Mouse (Mus musculus) heart, embryonic 15.5 days (tissue): Measurements from ENCODE around the gene Olfr1135. TPM values are rescaled to one million over a fixed set of nuclear protein-coding genes. Genes with fewer than 3 reads are reported as not detected.

Experiments used
- ATAC-seq: fragments of 200-750 bp; cut with Nextera tagmentation; replicated peaks from 2 replicates; pipeline ENCODE4 v1.8.0; 2017; ENCODE audit warnings: low read depth, moderate TSS enrichment; ENCODE audit not compliant: insufficient number of reproducible peaks, insufficient read depth, low FRiP score
- H3K27ac ChIP-seq: fragments of 300-500 bp; sonication (generic); 2 replicates; pipeline ENCODE4 v1.5.1; 2015; ENCODE audit warnings: mild to moderate bottlenecking, inconsistent platforms
- H3K27me3 ChIP-seq: fragments of 300-500 bp; sonication (generic); 2 replicates; pipeline ENCODE4 v1.6.1; 2015; ENCODE audit warnings: inconsistent platforms
- H3K36me3 ChIP-seq: fragments of 300-500 bp; sonication (generic); 2 replicates; pipeline ENCODE4 v1.6.1; 2015; ENCODE audit warnings: mild to moderate bottlenecking, inconsistent platforms
- H3K4me1 ChIP-seq: fragments of 300-500 bp; sonication (generic); replicated peaks from 2 replicates; pipeline ENCODE4 v1.6.1; 2015; ENCODE audit warnings: inconsistent platforms
- H3K4me2 ChIP-seq: fragments of 300-500 bp; sonication (generic); 2 replicates; pipeline ENCODE4 v1.6.1; 2015; ENCODE audit warnings: inconsistent platforms, mild to moderate bottlenecking, moderate library complexity
- H3K4me3 ChIP-seq: fragments of 300-500 bp; sonication (generic); 2 replicates; pipeline ENCODE4 v1.5.1; 2015; ENCODE audit warnings: mild to moderate bottlenecking, inconsistent platforms
- H3K9ac ChIP-seq: fragments of 300-500 bp; sonication (generic); 2 replicates; pipeline ENCODE4 v1.6.1; 2015; ENCODE audit warnings: mild to moderate bottlenecking, inconsistent platforms
- H3K9me3 ChIP-seq: fragments of 300-500 bp; sonication (generic); replicated peaks from 2 replicates; pipeline ENCODE4 v1.6.1; 2016; ENCODE audit warnings: inconsistent platforms
- WGBS: fragments of 180-500 bp; shearing (Covaris S2); methylation state at CpG from one replicate; pipeline ENCODE4 v1.1.7; 2015; ENCODE audit warnings: mixed read lengths; 5-methylcytosine and 5-hydroxymethylcytosine counted together
- polyA plus RNA-seq: library from polyadenylated mRNA; unstranded; fragments of >200 nt; fragmentation: Nextera tagmentation; extraction: Ambion mirVana; gene quantifications from 2 replicates; pipeline ENCODE4 v1.2.1, GENCODE M21; 2015

The Olfr1135 gene
- polyA plus RNA-seq = not detected in 2 replicates

DNA sequence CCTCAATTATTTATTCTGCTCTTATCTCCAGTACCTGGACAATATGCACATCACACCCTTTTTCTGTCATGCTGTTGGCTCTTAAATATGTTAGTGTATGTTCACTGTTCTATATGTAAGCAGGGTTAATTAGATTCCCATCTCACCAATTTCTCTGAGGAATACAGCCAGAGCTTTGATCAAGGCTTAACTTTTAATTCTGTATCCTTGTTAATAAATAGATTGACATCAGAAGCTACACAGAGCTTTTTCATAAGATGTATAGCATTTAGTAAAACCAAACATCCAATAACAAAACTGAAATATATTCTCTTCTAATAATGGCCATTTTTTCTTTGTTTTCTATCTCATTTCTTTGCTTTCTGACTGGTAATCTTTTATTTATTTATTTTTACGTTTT is at the start of gene Olfr1135:
Gene Olfr1135 (minus strand): TSS at position 101 of the 400 bp plus-strand sequence.
- no peak for ATAC-seq
- 12% methylated on average over 1 of the region's 1 CpGs for WGBS
- H3K4me2 ChIP-seq = no peak within 1 kb of the TSS

DNA sequence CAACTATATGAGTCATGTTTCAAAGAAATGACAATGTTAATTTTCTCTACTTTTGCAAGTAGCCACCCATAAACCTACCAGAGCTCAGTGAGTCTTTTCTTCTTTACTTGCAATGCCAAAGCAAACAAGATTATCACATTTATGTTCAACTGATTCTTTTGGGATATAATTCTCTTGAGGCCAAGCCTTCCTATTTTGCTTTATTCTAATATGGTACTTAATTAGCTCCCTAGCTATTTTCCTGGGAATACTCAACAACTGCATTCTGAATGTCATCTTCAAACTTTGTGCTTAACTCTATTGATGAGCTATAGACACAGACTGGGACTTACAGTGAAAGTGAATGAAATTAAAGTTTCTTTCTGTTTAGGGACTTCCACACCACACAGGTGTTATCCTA is 39.6 kb upstream of the Olfr1135 start, which contains the start of gene Olfr1137:
Gene Olfr1137 (minus strand): TSS at position 101 of the 400 bp plus-strand sequence.
- ATAC-seq = no peak
- Histone ChIP-seq H3K9ac (no peak within 1 kb of the TSS), H3K36me3 (no peaks in the 10 kb centered on the region)

More for the DNA sequence above, at the start of gene Olfr1135:
- Histone ChIP-seq H3K36me3 (no peaks in the 10 kb centered on the region), H3K27me3 (no peaks in the 10 kb centered on the region), H3K9ac (no peak within 1 kb of the TSS), H3K4me1 (no peaks in the 10 kb centered on the region), H3K4me3 (no peak within 1 kb of the TSS), H3K27ac (no peak within 1 kb of the TSS), H3K9me3 (no peaks in the 10 kb centered on the region)

GRCm38 (mm10) chr2:87693847-87694246 is 20.4 kb upstream of the Olfr1135 start, which contains the start of gene Olfr1136:
TSS of gene Olfr1136 (minus strand) at chr2:87693947.
- H3K36me3 ChIP-seq = no peaks in the 10 kb centered on the region
- H3K9ac ChIP-seq = no peak within 1 kb of the TSS
- no peak for ATAC-seq
- H3K4me3 ChIP-seq = no peak within 1 kb of the TSS
- H3K4me2 ChIP-seq = no peak within 1 kb of the TSS
- H3K9me3 ChIP-seq = no peaks in the 10 kb centered on the region
- no peaks in the 10 kb centered on the region for H3K4me1 ChIP-seq
- H3K27me3 ChIP-seq = no peaks in the 10 kb centered on the region
- H3K27ac ChIP-seq = no peak within 1 kb of the TSS

More for the DNA sequence above, 39.6 kb upstream of the Olfr1135 start, which contains the start of gene Olfr1137:
- H3K4me2 ChIP-seq = no peak within 1 kb of the TSS
- H3K27me3 ChIP-seq = no peaks in the 10 kb centered on the region
- no peaks in the 10 kb centered on the region for H3K9me3 ChIP-seq
- no peak within 1 kb of the TSS for H3K27ac ChIP-seq
- H3K4me3 ChIP-seq = no peak within 1 kb of the TSS
- no peaks in the 10 kb centered on the region for H3K4me1 ChIP-seq

GRCm38 (mm10) chr2:87658360-87658759 is 15.1 kb downstream of the Olfr1135 start, which contains the start of gene Olfr1134:
TSS of gene Olfr1134 (minus strand) at chr2:87658460.
- Histone ChIP-seq H3K27ac (no peak within 1 kb of the TSS), H3K9ac (no peak within 1 kb of the TSS), H3K4me3 (no peak within 1 kb of the TSS), H3K36me3 (no peaks in the 10 kb centered on the region), H3K27me3 (no peaks in the 10 kb centered on the region), H3K9me3 (no peaks in the 10 kb centered on the region), H3K4me2 (no peak within 1 kb of the TSS), H3K4me1 (no peaks in the 10 kb centered on the region)
- 75% methylated on average over 2 of the region's 2 CpGs for WGBS
- ATAC-seq = no peak

DNA sequence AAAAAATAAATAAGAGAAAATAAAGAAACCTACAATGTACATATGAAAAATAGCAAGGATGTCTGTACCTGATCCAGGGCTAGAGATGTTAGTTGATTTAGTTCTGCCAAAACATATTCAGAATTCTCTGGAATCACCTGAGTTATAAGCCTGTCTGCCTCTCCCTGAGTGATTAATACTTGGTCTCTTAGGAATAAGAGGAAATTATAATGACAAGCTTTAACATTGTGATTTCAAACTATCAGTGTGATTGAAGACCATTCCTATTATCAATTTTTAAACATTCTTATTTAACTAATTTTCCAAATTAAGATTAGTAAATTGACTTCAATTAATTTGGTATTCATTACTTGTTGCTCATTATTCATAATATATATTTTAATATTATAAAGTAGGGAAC is 26.2 kb downstream of the Olfr1135 start, which contains the start of gene Olfr1133:
Gene Olfr1133 (minus strand): TSS at position 101 of the 400 bp plus-strand sequence.
- Histone ChIP-seq H3K36me3 (no peaks in the 10 kb centered on the region), H3K4me1 (no peaks in the 10 kb centered on the region), H3K9ac (no peak within 1 kb of the TSS), H3K4me2 (no peak within 1 kb of the TSS), H3K27ac (no peak within 1 kb of the TSS), H3K9me3 (no peaks in the 10 kb centered on the region), H3K27me3 (no peaks in the 10 kb centered on the region), H3K4me3 (no peak within 1 kb of the TSS)
- no peak for ATAC-seq

GRCm38 (mm10) chr2:87642441-87642840 is 31.0 kb downstream of the Olfr1135 start:
- H3K27me3 ChIP-seq = no peaks in the 10 kb centered on the region
- no peak overlapping the region for H3K9ac ChIP-seq
- no peaks in the 10 kb centered on the region for H3K36me3 ChIP-seq
- no peak for ATAC-seq
- H3K4me1 ChIP-seq = no peaks in the 10 kb centered on the region
- no peak overlapping the region for H3K4me3 ChIP-seq
- no peaks in the 10 kb centered on the region for H3K9me3 ChIP-seq
- H3K27ac ChIP-seq = no peak overlapping the region
- no peak overlapping the region for H3K4me2 ChIP-seq

- Histone ChIP-seq H3K9ac (no peak within 1 kb of the TSS), H3K9me3 (no peaks in the 10 kb centered on the region), H3K4me3 (no peak within 1 kb of the TSS), H3K4me2 (no peak within 1 kb of the TSS), H3K4me1 (no peaks in the 10 kb centered on the region), H3K36me3 (no peaks in the 10 kb centered on the region), H3K27me3 (no peaks in the 10 kb centered on the region), H3K27ac (no peak within 1 kb of the TSS)
- ATAC-seq = no peak
Measured at GRCm38 (mm10) chr2:87637435-87637834, 36.0 kb downstream of the Olfr1135 start, which contains the start of gene Olfr1132. TSS of gene Olfr1132 (minus strand) at chr2:87637535.

- no peak within 1 kb of the TSS for H3K9ac ChIP-seq
- H3K27me3 ChIP-seq = no peaks in the 10 kb centered on the region
- no peaks in the 10 kb centered on the region for H3K4me1 ChIP-seq
- no peaks in the 10 kb centered on the region for H3K9me3 ChIP-seq
- 48% methylated on average over 3 of the region's 3 CpGs for WGBS
- no peak within 1 kb of the TSS for H3K4me3 ChIP-seq
- H3K27ac ChIP-seq = no peak within 1 kb of the TSS
- ATAC-seq = no peak
- no peaks in the 10 kb centered on the region for H3K36me3 ChIP-seq
- H3K4me2 ChIP-seq = no peak within 1 kb of the TSS
Measured at GRCm38 (mm10) chr2:87626804-87627203, 46.7 kb downstream of the Olfr1135 start, which contains the start of gene Olfr1131. TSS of gene Olfr1131 (plus strand) at chr2:87627104.

Other genes starting within 250 kb of the Olfr1135 start
- not detected in 2 replicates for gene Olfr1124, start 243.4 kb downstream of the Olfr1135 start, polyA plus RNA-seq
- not detected in 2 replicates for gene Olfr1126, start 219.7 kb downstream of the Olfr1135 start, polyA plus RNA-seq
- gene Pramel7, start 176.6 kb downstream of the Olfr1135 start, polyA plus RNA-seq = not detected in 2 replicates
- gene Pramel6, start 167.1 kb downstream of the Olfr1135 start, polyA plus RNA-seq = not detected in 2 replicates
- gene Olfr153, start 141.9 kb downstream of the Olfr1135 start, polyA plus RNA-seq = not detected in 2 replicates
- gene Olfr1128, start 128.1 kb downstream of the Olfr1135 start, polyA plus RNA-seq = not detected in 2 replicates
- gene Olfr1129, start 99.8 kb downstream of the Olfr1135 start, polyA plus RNA-seq = not detected in 2 replicates
- not detected in 2 replicates for gene Olfr1130, start 67.5 kb downstream of the Olfr1135 start, polyA plus RNA-seq
- not detected in 2 replicates for gene Olfr1131, start 46.6 kb downstream of the Olfr1135 start, polyA plus RNA-seq
- not detected in 2 replicates for gene Olfr1132, start 36.1 kb downstream of the Olfr1135 start, polyA plus RNA-seq
- not detected in 2 replicates for gene Olfr1133, start 26.3 kb downstream of the Olfr1135 start, polyA plus RNA-seq
- gene Olfr1134, start 15.2 kb downstream of the Olfr1135 start, polyA plus RNA-seq = not detected in 2 replicates
- not detected in 2 replicates for gene Olfr1136, start 20.3 kb upstream of the Olfr1135 start, polyA plus RNA-seq
- not detected in 2 replicates for gene Olfr1137, start 39.5 kb upstream of the Olfr1135 start, polyA plus RNA-seq
- gene Olfr1138, start 66.3 kb upstream of the Olfr1135 start, polyA plus RNA-seq = not detected in 2 replicates
- not detected in 2 replicates for gene Olfr1140, start 70.1 kb upstream of the Olfr1135 start, polyA plus RNA-seq
- not detected in 2 replicates for gene Olfr1141, start 80.3 kb upstream of the Olfr1135 start, polyA plus RNA-seq
- gene Olfr152, start 105.8 kb upstream of the Olfr1135 start, polyA plus RNA-seq = not detected in 2 replicates
- not detected in 2 replicates for gene Olfr1143, start 126.9 kb upstream of the Olfr1135 start, polyA plus RNA-seq
- not detected in 2 replicates for gene Olfr1145, start 136.2 kb upstream of the Olfr1135 start, polyA plus RNA-seq
- gene Olfr1148, start 156.9 kb upstream of the Olfr1135 start, polyA plus RNA-seq = not detected in 2 replicates
- gene Olfr1150-ps1, start 170.3 kb upstream of the Olfr1135 start, polyA plus RNA-seq = not detected in 2 replicates
- not detected in 2 replicates for gene Olfr1151, start 182.2 kb upstream of the Olfr1135 start, polyA plus RNA-seq
- not detected in 2 replicates for gene Olfr1152, start 192.8 kb upstream of the Olfr1135 start, polyA plus RNA-seq
- not detected in 2 replicates for gene Olfr1153, start 221.3 kb upstream of the Olfr1135 start, polyA plus RNA-seq
- not detected in 2 replicates for gene Olfr1154, start 231.5 kb upstream of the Olfr1135 start, polyA plus RNA-seq